Mouse (Mus musculus) ES-E14 (cell line): ENCODE results near the gene Mup3.

Experiments used
- HCFC1 ChIP-seq: IDR thresholded peaks from 2 replicates; pipeline ENCODE4 v1.6.1; 2012; ENCODE audit warnings: low read length, inconsistent platforms, borderline replicate concordance; ENCODE audit not compliant: insufficient read depth
- ZC3H11A ChIP-seq: IDR thresholded peaks from 2 replicates; pipeline ENCODE4 v1.6.1; 2012; ENCODE audit warnings: low read depth, mild to moderate bottlenecking, inconsistent platforms, low read length, borderline replicate concordance
- ZNF384 ChIP-seq: IDR thresholded peaks from 2 replicates; pipeline ENCODE4 v1.6.1; 2012; ENCODE audit warnings: low read depth, low read length, inconsistent platforms

DNA sequence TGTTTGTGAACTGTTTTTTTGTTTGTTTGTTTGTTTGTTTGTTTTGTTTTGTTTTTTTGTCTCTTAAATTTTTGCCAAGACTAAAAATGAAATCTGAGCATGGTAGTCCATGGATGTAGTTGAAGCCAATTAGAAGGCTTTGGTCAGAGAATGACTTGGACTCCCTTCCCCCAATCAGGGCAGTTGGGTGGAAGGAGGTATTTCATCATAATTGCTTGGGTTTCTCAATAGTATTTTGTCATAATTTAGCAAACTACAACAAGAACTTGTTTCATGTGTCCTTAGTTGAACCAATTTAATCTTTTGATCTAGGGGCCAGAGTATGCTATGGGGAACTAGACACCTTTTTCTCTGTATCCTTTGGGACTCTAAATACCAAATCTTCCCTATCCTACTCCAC is 4.4 kb downstream of the Mup3 start:
- TF ChIP-seq ZNF384 (no peak), ZC3H11A (no peak), HCFC1 (no peak)
